ENCODE assay signal across 15 mouse cellular contexts in the genomic region with DNA sequence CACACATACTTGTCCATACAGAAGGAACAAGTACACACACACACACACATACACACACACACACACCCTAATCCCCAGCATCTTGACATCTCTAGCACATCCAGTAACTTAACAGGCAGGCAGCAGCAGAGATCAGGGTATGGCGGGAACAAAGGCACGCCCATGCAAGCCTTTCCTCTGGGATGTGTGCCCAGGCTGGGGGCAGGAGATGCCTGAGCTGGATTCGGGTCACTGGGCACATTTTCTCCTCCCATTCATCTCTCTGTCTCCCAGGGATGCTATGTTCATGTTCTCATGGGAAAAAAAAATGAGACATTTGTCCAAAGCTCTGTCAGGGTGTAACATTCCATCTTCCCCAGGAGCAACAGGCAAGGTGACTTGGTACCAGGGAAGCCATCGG. TPM values are rescaled to one million over a fixed set of nuclear protein-coding genes. Genes with fewer than 3 reads are reported as not detected.
DNase-seq lines count a peak whose midpoint lies in the region; ATAC-seq and TF ChIP-seq lines count a peak whose summit lies in the region.
"Had no signal": no experiment of that assay in that cellular context is flagged by ENCODE, and none has a peak within 500 bp of the region (broad histone marks: within the 10 kb centered on the region; RNA-seq: fewer than 3 reads in every experiment).

No protein-coding gene starts in this region.

- H3K27me3 ChIP-seq in embryonic facial prominence, embryonic 12.5 days, result no peaks in the 10 kb centered on the region
- no peaks in the 10 kb centered on the region for H3K27me3 ChIP-seq in stomach, postnatal 0 days (ENCODE audit: control insufficient read depth, insufficient read depth, low read length)
- H3K27me3 ChIP-seq: embryonic facial prominence, embryonic 15.5 days; midbrain, embryonic 12.5 days; neural tube, embryonic 13.5 days had no signal

- no peak overlapping the region for H3K9ac ChIP-seq in embryonic facial prominence, embryonic 12.5 days
- no peak overlapping the region for H3K9ac ChIP-seq in stomach, postnatal 0 days (ENCODE audit: low read length)
- H3K9ac ChIP-seq: embryonic facial prominence, embryonic 15.5 days; midbrain, embryonic 12.5 days; neural tube, embryonic 13.5 days had no signal

- no peak for TF ChIP-seq EP300 in stomach, postnatal 0 days (optimal IDR thresholded peaks at IDR 0.05)

- H3K9me3 ChIP-seq in embryonic facial prominence, embryonic 12.5 days, result no peaks in the 10 kb centered on the region
- H3K9me3 ChIP-seq in stomach, postnatal 0 days (ENCODE audit: control insufficient read depth, low read length), result no peaks in the 10 kb centered on the region
- H3K9me3 ChIP-seq: embryonic facial prominence, embryonic 15.5 days; midbrain, embryonic 12.5 days; neural tube, embryonic 13.5 days had no signal

- peaks cover 27% of the 10 kb centered on the region for H3K4me1 ChIP-seq in embryonic facial prominence, embryonic 12.5 days
- H3K4me1 ChIP-seq in stomach, postnatal 0 days (replicated peaks; ENCODE audit: control insufficient read depth, insufficient read depth), result 0 out of 2 replicates have a peak, but pooled peaks cover 1% of the 10 kb centered on the region

- H3K36me3 ChIP-seq in embryonic facial prominence, embryonic 12.5 days, result no peaks in the 10 kb centered on the region; the same call in 1 of the 2 replicates
- H3K36me3 ChIP-seq in stomach, postnatal 0 days (ENCODE audit: control insufficient read depth, insufficient read depth, low read length), result no peaks in the 10 kb centered on the region; the same call in 1 of the 2 replicates
- H3K36me3 ChIP-seq: midbrain, embryonic 12.5 days; neural tube, embryonic 13.5 days had no signal

- WGBS in embryonic facial prominence, embryonic 12.5 days, result 79% methylated on average over 4 of the region's 4 CpGs
- 43% methylated on average over 4 of the region's 4 CpGs for WGBS in stomach, postnatal 0 days

- no peak overlapping the region for H3K4me2 ChIP-seq in embryonic facial prominence, embryonic 12.5 days (replicated peaks)
- H3K4me2 ChIP-seq in stomach, postnatal 0 days (replicated peaks; ENCODE audit: low read depth), result no peak overlapping the region
- H3K4me2 ChIP-seq: embryonic facial prominence, embryonic 15.5 days; midbrain, embryonic 12.5 days; neural tube, embryonic 13.5 days had no signal

- H3K27ac ChIP-seq in embryonic facial prominence, embryonic 12.5 days, result peak overlapping the region; percentile 90
- H3K27ac ChIP-seq in stomach, postnatal 0 days (replicated peaks), result 0 out of 2 replicates have a peak overlapping the region, but pooled peaks have one; percentile 18
- H3K27ac ChIP-seq: midbrain, embryonic 12.5 days had no signal

- peak; percentile 36; the same call in 1 of the 2 replicates for ATAC-seq in embryonic facial prominence, embryonic 12.5 days (ENCODE audit: insufficient number of reproducible peaks, insufficient read depth, low FRiP score, low TSS enrichment)
- peak; percentile 45 for ATAC-seq in stomach, postnatal 0 days (ENCODE audit: low FRiP score, low TSS enrichment)
- no peak for ATAC-seq in frontal cortex, adult (ENCODE audit: low TSS enrichment)
- ATAC-seq: intestine, postnatal 0 days had no signal

- no peak overlapping the region for H3K4me3 ChIP-seq in embryonic facial prominence, embryonic 12.5 days
- H3K4me3 ChIP-seq in stomach, postnatal 0 days (ENCODE audit: low read depth, low read length), result no peak overlapping the region
- H3K4me3 ChIP-seq: embryonic facial prominence, embryonic 15.5 days; midbrain, embryonic 12.5 days; neural tube, embryonic 13.5 days had no signal

- peak; percentile 30 to 57 for DNase-seq in kidney, postnatal 25 days
- DNase-seq in kidney, postnatal 14 days, result no peak
- peak; percentile 23 for DNase-seq in gonadal fat pad, adult 2 months (ENCODE audit: low read depth)
- DNase-seq in stomach, postnatal 0 days (ENCODE audit: low spot score), result no peak
- DNase-seq in adrenal gland, adult 8-10 months, result no peak
- DNase-seq: cerebellum, adult 9-11 months; gastrocnemius, postnatal 10 days; heart, postnatal 10 days; liver had no signal

- TF ChIP-seq CTCF in stomach, postnatal 0 days (IDR thresholded peaks at IDR 0.05; ENCODE audit: low read depth), result no peak

RNA-seq across cellular contexts. Expression of a gene that starts 14.9 kb away (rescaled TPM):
- polyA plus RNA-seq in embryonic facial prominence, embryonic 12.5 days (2016; fragmentation: Nextera tagmentation; extraction: Ambion mirVana), result 40.1 and 46.8 TPM in 2 replicates
- 6.6 and 6.7 TPM in 2 replicates for polyA plus RNA-seq in gonadal fat pad, adult 2 months (2012; rRNA removed)
- polyA plus RNA-seq in stomach, postnatal 0 days (2015; fragmentation: Nextera tagmentation; extraction: Ambion mirVana), result 39.1 and 40.0 TPM in 2 replicates
- total RNA-seq in adrenal gland, adult 8-10 months (2022), result 10 to 100 TPM; 22.5 to 28.9 (median 24.0) TPM

Comparison
In these comparisons a context has a peak if more than half of its experiments do, and no peak if none do; other contexts are left out.
1. DNase-seq: peak in kidney, postnatal 25 days (2 of 2) and gonadal fat pad, adult 2 months (single experiment); none in kidney, postnatal 14 days (single experiment), stomach, postnatal 0 days (single experiment) and adrenal gland, adult 8-10 months (single experiment).